Mouse (Mus musculus): ENCODE results near the gene Srd5a3.

- no peak for TF ChIP-seq CTCF (IDR thresholded peaks at IDR 0.05; ENCODE audit: borderline replicate concordance, extremely low read depth, insufficient read depth, insufficient read length)
- TF ChIP-seq POLR2A (IDR thresholded peaks at IDR 0.05; ENCODE audit: borderline replicate concordance, extremely low read depth, insufficient read depth, insufficient read length, poor library complexity, severe bottlenecking) = no peak
These were observed 20.0 kb downstream of the Srd5a3 start for GRCm38 (mm10) chr5:76160086-76160485.
